Mouse (Mus musculus) C2C12 (cell line): ENCODE measurements around the gene Tent2. TPM values are rescaled to one million over a fixed set of nuclear protein-coding genes. Genes with fewer than 3 reads are reported as not detected.

Experiments
- H3K27me3 ChIP-seq: one replicate; pipeline ENCODE4 v1.6.1; 2011; ENCODE audit not compliant: control insufficient read depth, insufficient read depth, insufficient read length
- H3K36me3 ChIP-seq: one replicate; pipeline ENCODE4 v1.6.1; 2011; ENCODE audit not compliant: control insufficient read depth, insufficient read depth
- H3K4me3 ChIP-seq: one replicate; pipeline ENCODE4 v1.5.1; 2011; ENCODE audit warnings: mild to moderate bottlenecking, control low read depth; ENCODE audit not compliant: poor library complexity, insufficient read depth, severe bottlenecking
- H3K79me2 ChIP-seq: one replicate; pipeline ENCODE4 v1.6.1; 2011; ENCODE audit not compliant: control insufficient read depth, insufficient read depth
- H3K79me3 ChIP-seq: one replicate; pipeline ENCODE4 v1.6.1; 2011; ENCODE audit warnings: low read depth, control low read depth
- H3ac ChIP-seq: one replicate; pipeline ENCODE3; 2011; ENCODE audit warnings: low read depth; ENCODE audit not compliant: control insufficient read depth, insufficient read length
- CEBPB ChIP-seq: IDR thresholded peaks from one replicate; pipeline ENCODE4 v1.6.1; 2011; ENCODE audit warnings: low read depth, mild to moderate bottlenecking, control low read depth, moderate library complexity
- CTCF ChIP-seq: IDR thresholded peaks from one replicate; pipeline ENCODE4 v1.5.1; 2011; ENCODE audit not compliant: control insufficient read depth, insufficient read depth, insufficient read length
- FOSL1 ChIP-seq: IDR thresholded peaks from one replicate; pipeline ENCODE4 v1.8.0; 2011; ENCODE audit warnings: mild to moderate bottlenecking, low read length; ENCODE audit not compliant: poor library complexity, insufficient read depth, severe bottlenecking
- MAX ChIP-seq: IDR thresholded peaks from one replicate; pipeline ENCODE4 v1.6.1; 2011; ENCODE audit warnings: mild to moderate bottlenecking, control low read depth
- MYOD1 ChIP-seq: IDR thresholded peaks from one replicate; pipeline ENCODE4 v1.6.1; 2011; ENCODE audit warnings: low read depth; ENCODE audit not compliant: control insufficient read depth, insufficient read length
- MYOG ChIP-seq: IDR thresholded peaks from one replicate; pipeline ENCODE4 v1.6.1; 2011; ENCODE audit not compliant: control insufficient read depth, insufficient read length; ENCODE audit errors: extremely low read depth
- USF1 ChIP-seq: IDR thresholded peaks from one replicate; pipeline ENCODE4 v1.6.1; 2011; ENCODE audit warnings: low read depth, mild to moderate bottlenecking, control low read depth, moderate library complexity
- polyA plus RNA-seq: library from polyadenylated mRNA; unstranded; fragments of >200 nt; fragmentation: generic; extraction: Trizol; gene quantifications from one replicate; pipeline ENCODE4 v1.2.1, GENCODE M21; 2012; ENCODE audit warnings: missing spikeins

Gene Tent2
- polyA plus RNA-seq, 1 experiment, result 8.2 TPM

GRCm38 (mm10) chr13:93234267-93235039 is 42.3 kb upstream of the Tent2 start:
- no peaks in the 10 kb centered on the region for H3K79me2 ChIP-seq
- no peak overlapping the region for H3K4me3 ChIP-seq
- H3ac ChIP-seq, result no peak overlapping the region
- TF ChIP-seq CTCF, result no peak
- H3K27me3 ChIP-seq, result no peaks in the 10 kb centered on the region
- no peaks in the 10 kb centered on the region for H3K36me3 ChIP-seq
- H3K79me3 ChIP-seq, result no peaks in the 10 kb centered on the region

- no peak for TF ChIP-seq MAX
- TF ChIP-seq CTCF, result no peak
- no peak for TF ChIP-seq MYOD1
- TF ChIP-seq FOSL1, result no peak
- no peak for TF ChIP-seq USF1
- TF ChIP-seq CEBPB, result no peak
- TF ChIP-seq MYOG, result no peak
- no peak overlapping the region for H3K4me3 ChIP-seq
- no peaks in the 10 kb centered on the region for H3K36me3 ChIP-seq
- no peaks in the 10 kb centered on the region for H3K27me3 ChIP-seq
- no peaks in the 10 kb centered on the region for H3K79me2 ChIP-seq
- no peak overlapping the region for H3ac ChIP-seq
- H3K79me3 ChIP-seq, result no peaks in the 10 kb centered on the region
Measured at GRCm38 (mm10) chr13:93232335-93232734, 40.1 kb upstream of the Tent2 start.

- Histone ChIP-seq H3K4me3 (no peak overlapping the region), H3K27me3 (no peaks in the 10 kb centered on the region), H3ac (no peak overlapping the region), H3K79me3 (no peaks in the 10 kb centered on the region), H3K36me3 (no peaks in the 10 kb centered on the region), H3K79me2 (no peaks in the 10 kb centered on the region)
- TF ChIP-seq FOSL1 (no peak), CTCF (no peak), MYOD1 (no peak), CEBPB (no peak), MYOG (no peak), MAX (no peak), USF1 (no peak)
Measured at GRCm38 (mm10) chr13:93231016-93231415, 38.8 kb upstream of the Tent2 start.

- no peaks in the 10 kb centered on the region for H3K79me2 ChIP-seq
- no peaks in the 10 kb centered on the region for H3K79me3 ChIP-seq
- H3ac ChIP-seq, result no peak overlapping the region
- no peak overlapping the region for H3K4me3 ChIP-seq
- no peaks in the 10 kb centered on the region for H3K36me3 ChIP-seq
- no peaks in the 10 kb centered on the region for H3K27me3 ChIP-seq
- TF ChIP-seq FOSL1, result no peak
- TF ChIP-seq MAX, result no peak
- no peak for TF ChIP-seq CTCF
- no peak for TF ChIP-seq MYOG
- TF ChIP-seq MYOD1, result no peak
- TF ChIP-seq CEBPB, result no peak
- TF ChIP-seq USF1, result no peak
Measured at GRCm38 (mm10) chr13:93211741-93212140, 19.6 kb upstream of the Tent2 start.

- Histone ChIP-seq H3ac (no peak overlapping the region), H3K36me3 (peaks cover 5% of the 10 kb centered on the region), H3K4me3 (no peak overlapping the region), H3K79me3 (peaks cover 38% of the 10 kb centered on the region), H3K27me3 (no peaks in the 10 kb centered on the region), H3K79me2 (peaks cover 45% of the 10 kb centered on the region)
- TF ChIP-seq FOSL1, result no peak
- TF ChIP-seq CEBPB, result no peak
Measured at GRCm38 (mm10) chr13:93192646-93193026, 451 bp upstream of the Tent2 start.

GRCm38 (mm10) chr13:93189416-93189815 is 2.8 kb downstream of the Tent2 start:
- TF ChIP-seq USF1 (no peak), CTCF (no peak), MYOD1 (no peak), MAX (no peak), FOSL1 (no peak), MYOG (no peak), CEBPB (no peak)
- Histone ChIP-seq H3K27me3 (no peaks in the 10 kb centered on the region), H3ac (no peak overlapping the region), H3K79me2 (peaks cover 77% of the 10 kb centered on the region), H3K36me3 (peaks cover 18% of the 10 kb centered on the region), H3K79me3 (peaks cover 67% of the 10 kb centered on the region), H3K4me3 (no peak overlapping the region)
